Mouse (Mus musculus): ENCODE data around the gene Rbms3. TPM values are rescaled to one million over a fixed set of nuclear protein-coding genes. Genes with fewer than 3 reads are reported as not detected.

Rbms3 gene
- polyA plus RNA-seq, 1 experiment from 2014 or later = 117 TPM

GRCm38 (mm10) chr9:116566711-116567110 lies 1063.0 kb downstream of the Rbms3 start:
- ATAC-seq (ENCODE audit: insufficient read depth) (no peak), DNase-seq (no peak)
- Histone ChIP-seq H3K9ac (no peak overlapping the region), H3K27ac (ENCODE audit: low read depth) (no peak overlapping the region), H3K27me3 (ENCODE audit: insufficient read depth, low read length) (no peaks in the 10 kb centered on the region), H3K36me3 (ENCODE audit: insufficient read depth) (no peaks in the 10 kb centered on the region), H3K9me3 (ENCODE audit: low read depth, low read length) (no peaks in the 10 kb centered on the region), H3K4me1 (ENCODE audit: insufficient read depth) (no peaks in the 10 kb centered on the region), H3K4me2 (no peak overlapping the region), H3K4me3 (ENCODE audit: low read depth, low read length) (no peak overlapping the region)
- 89% methylated on average over 7 of the region's 7 CpGs for WGBS
- no peak for TF ChIP-seq CTCF (IDR thresholded peaks at IDR 0.05; ENCODE audit: low read depth)

- DNase-seq (no peak), ATAC-seq (ENCODE audit: insufficient read depth) (no peak)
- Histone ChIP-seq H3K27me3 (ENCODE audit: insufficient read depth, low read length) (no peaks in the 10 kb centered on the region), H3K4me3 (ENCODE audit: low read depth, low read length) (no peak overlapping the region), H3K9ac (no peak overlapping the region), H3K9me3 (ENCODE audit: low read depth, low read length) (no peaks in the 10 kb centered on the region), H3K27ac (ENCODE audit: low read depth) (no peak overlapping the region), H3K4me1 (ENCODE audit: insufficient read depth) (no peaks in the 10 kb centered on the region), H3K4me2 (no peak overlapping the region), H3K36me3 (ENCODE audit: insufficient read depth) (no peaks in the 10 kb centered on the region)
- TF ChIP-seq CTCF (IDR thresholded peaks at IDR 0.05; ENCODE audit: low read depth) = no peak
- 89% methylated on average over 5 of the region's 5 CpGs for WGBS
Measured at GRCm38 (mm10) chr9:116557781-116558180, 1071.9 kb downstream of the Rbms3 start.

GRCm38 (mm10) chr9:116556641-116557040 lies 1073.1 kb downstream of the Rbms3 start:
- no peaks in the 10 kb centered on the region for H3K36me3 ChIP-seq (ENCODE audit: insufficient read depth)
- no peak overlapping the region for H3K27ac ChIP-seq (ENCODE audit: low read depth)
- H3K4me2 ChIP-seq = no peak overlapping the region
- TF ChIP-seq CTCF (IDR thresholded peaks at IDR 0.05; ENCODE audit: low read depth) = no peak
- no peaks in the 10 kb centered on the region for H3K27me3 ChIP-seq (ENCODE audit: insufficient read depth, low read length)
- no peaks in the 10 kb centered on the region for H3K9me3 ChIP-seq (ENCODE audit: low read depth, low read length)
- ATAC-seq (ENCODE audit: insufficient read depth) = no peak
- WGBS = 53% methylated on average over 8 of the region's 8 CpGs
- no peaks in the 10 kb centered on the region for H3K4me1 ChIP-seq (ENCODE audit: insufficient read depth)
- H3K4me3 ChIP-seq (ENCODE audit: low read depth, low read length) = no peak overlapping the region
- DNase-seq = no peak
- no peak overlapping the region for H3K9ac ChIP-seq

DNA sequence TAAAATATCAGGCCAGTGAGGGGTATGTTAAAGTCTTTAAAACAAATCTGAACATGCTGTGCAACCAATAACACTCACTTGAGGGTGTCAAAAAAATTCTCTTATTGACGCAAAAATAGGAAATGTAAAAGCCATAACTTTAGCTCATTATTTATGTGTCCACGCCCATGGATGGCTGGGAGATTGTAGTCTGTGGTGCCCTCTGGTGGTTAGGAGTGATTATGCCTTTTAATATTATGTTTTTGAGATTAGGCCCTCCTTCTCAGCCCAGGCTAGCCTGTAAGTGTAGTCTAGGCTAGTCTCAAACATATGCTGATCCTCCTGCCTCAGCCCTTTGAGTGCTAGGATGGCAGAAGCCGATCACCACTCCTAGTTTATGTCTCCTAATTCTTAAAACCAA lies 1076.5 kb downstream of the Rbms3 start:
- 87% methylated on average over 3 of the region's 3 CpGs for WGBS
- no peak overlapping the region for H3K4me2 ChIP-seq
- no peaks in the 10 kb centered on the region for H3K9me3 ChIP-seq (ENCODE audit: low read depth, low read length)
- ATAC-seq (ENCODE audit: insufficient read depth) (no peak), DNase-seq (peak; percentile 46)
- H3K4me1 ChIP-seq (ENCODE audit: insufficient read depth) = no peaks in the 10 kb centered on the region
- H3K36me3 ChIP-seq (ENCODE audit: insufficient read depth) = no peaks in the 10 kb centered on the region
- no peak overlapping the region for H3K4me3 ChIP-seq (ENCODE audit: low read depth, low read length)
- peak; percentile 63 for TF ChIP-seq CTCF (IDR thresholded peaks at IDR 0.05; ENCODE audit: low read depth)
- H3K9ac ChIP-seq = no peak overlapping the region
- H3K27me3 ChIP-seq (ENCODE audit: insufficient read depth, low read length) = no peaks in the 10 kb centered on the region
- no peak overlapping the region for H3K27ac ChIP-seq (ENCODE audit: low read depth)

- TF ChIP-seq CTCF (IDR thresholded peaks at IDR 0.05; ENCODE audit: low read depth) = no peak
- no peak overlapping the region for H3K4me2 ChIP-seq
- no peak overlapping the region for H3K4me3 ChIP-seq (ENCODE audit: low read depth, low read length)
- H3K27me3 ChIP-seq (ENCODE audit: insufficient read depth, low read length) = no peaks in the 10 kb centered on the region
- H3K27ac ChIP-seq (ENCODE audit: low read depth) = no peak overlapping the region
- no peak for DNase-seq
- no peaks in the 10 kb centered on the region for H3K4me1 ChIP-seq (ENCODE audit: insufficient read depth)
- WGBS = 84% methylated on average over 4 of the region's 4 CpGs
- H3K36me3 ChIP-seq (ENCODE audit: insufficient read depth) = no peaks in the 10 kb centered on the region
- no peak for ATAC-seq (ENCODE audit: insufficient read depth)
- H3K9me3 ChIP-seq (ENCODE audit: low read depth, low read length) = no peaks in the 10 kb centered on the region
- H3K9ac ChIP-seq = no peak overlapping the region
Measured at GRCm38 (mm10) chr9:116546156-116546555, 1083.6 kb downstream of the Rbms3 start.

DNA sequence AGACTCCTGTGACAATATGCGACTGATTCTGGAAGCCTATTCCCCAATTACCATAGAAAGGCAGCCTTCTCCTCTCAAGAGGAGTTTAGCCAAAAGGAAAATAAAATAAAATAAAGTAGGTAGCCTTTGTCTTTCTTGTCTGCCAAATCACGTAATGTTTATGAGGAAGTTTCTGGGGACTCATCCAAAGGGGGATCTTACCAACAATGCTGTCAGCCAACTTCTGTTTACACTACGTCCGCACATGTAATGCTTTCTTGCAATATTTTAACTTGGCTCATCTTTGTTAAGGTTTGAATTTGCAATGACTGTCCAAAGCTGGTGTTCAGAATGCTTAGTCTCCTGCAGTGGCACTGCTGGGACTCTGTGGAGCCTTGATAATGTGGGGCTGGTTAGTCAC lies 1086.9 kb downstream of the Rbms3 start:
- no peaks in the 10 kb centered on the region for H3K9me3 ChIP-seq (ENCODE audit: low read depth, low read length)
- WGBS = 55% methylated on average over 4 of the region's 4 CpGs
- no peak overlapping the region for H3K4me2 ChIP-seq
- TF ChIP-seq CTCF (IDR thresholded peaks at IDR 0.05; ENCODE audit: low read depth) = no peak
- DNase-seq (peak; percentile 55), ATAC-seq (ENCODE audit: insufficient read depth) (no peak)
- H3K4me1 ChIP-seq (ENCODE audit: insufficient read depth) = no peaks in the 10 kb centered on the region
- H3K27ac ChIP-seq (ENCODE audit: low read depth) = no peak overlapping the region
- no peak overlapping the region for H3K9ac ChIP-seq
- no peak overlapping the region for H3K4me3 ChIP-seq (ENCODE audit: low read depth, low read length)
- no peaks in the 10 kb centered on the region for H3K36me3 ChIP-seq (ENCODE audit: insufficient read depth)
- H3K27me3 ChIP-seq (ENCODE audit: insufficient read depth, low read length) = no peaks in the 10 kb centered on the region

GRCm38 (mm10) chr9:116541976-116542375 lies 1087.7 kb downstream of the Rbms3 start:
- H3K4me2 ChIP-seq = no peak overlapping the region
- no peaks in the 10 kb centered on the region for H3K4me1 ChIP-seq (ENCODE audit: insufficient read depth)
- no peaks in the 10 kb centered on the region for H3K27me3 ChIP-seq (ENCODE audit: insufficient read depth, low read length)
- H3K9ac ChIP-seq = no peak overlapping the region
- ATAC-seq (ENCODE audit: insufficient read depth) = no peak
- no peak overlapping the region for H3K27ac ChIP-seq (ENCODE audit: low read depth)
- WGBS = 75% methylated on average over 7 of the region's 7 CpGs
- no peaks in the 10 kb centered on the region for H3K36me3 ChIP-seq (ENCODE audit: insufficient read depth)
- H3K9me3 ChIP-seq (ENCODE audit: low read depth, low read length) = no peaks in the 10 kb centered on the region
- no peak for DNase-seq
- TF ChIP-seq CTCF (IDR thresholded peaks at IDR 0.05; ENCODE audit: low read depth) = no peak
- H3K4me3 ChIP-seq (ENCODE audit: low read depth, low read length) = no peak overlapping the region

- Histone ChIP-seq H3K4me2 (no peak overlapping the region), H3K9me3 (ENCODE audit: low read depth, low read length) (peaks cover 4% of the 10 kb centered on the region; the same call in 1 of the 2 replicates), H3K36me3 (ENCODE audit: insufficient read depth) (no peaks in the 10 kb centered on the region), H3K27ac (ENCODE audit: low read depth) (no peak overlapping the region), H3K9ac (no peak overlapping the region), H3K27me3 (ENCODE audit: insufficient read depth, low read length) (no peaks in the 10 kb centered on the region), H3K4me1 (ENCODE audit: insufficient read depth) (no peaks in the 10 kb centered on the region), H3K4me3 (ENCODE audit: low read depth, low read length) (no peak overlapping the region)
- WGBS = 60% methylated on average over 3 of the region's 3 CpGs
- ATAC-seq (ENCODE audit: insufficient read depth) (no peak), DNase-seq (peak; percentile 61)
- TF ChIP-seq CTCF (IDR thresholded peaks at IDR 0.05; ENCODE audit: low read depth) = peak; percentile 65
Measured at GRCm38 (mm10) chr9:116535709-116536108, 1094.0 kb downstream of the Rbms3 start.

Measured in lung, embryonic 14.5 days (tissue).